ENCODE assay signal across 8 mouse cellular contexts in genomic region chr15:78244695-78245492, GRCm38 (mm10). TPM values are rescaled to one million over a fixed set of nuclear protein-coding genes. Genes with fewer than 3 reads are reported as not detected.
DNase-seq lines count a peak whose midpoint lies in the region; ATAC-seq and TF ChIP-seq lines count a peak whose summit lies in the region.
"Had no signal": no experiment of that assay in that cellular context is flagged by ENCODE, and none has a peak within 500 bp of the region (broad histone marks: within the 10 kb centered on the region; RNA-seq: fewer than 3 reads in every experiment).

Ncf4 (plus strand) TSS chr15:78244801.

- no peaks in the 10 kb centered on the region for H3K9me3 ChIP-seq in CH12.LX (replicated peaks; ENCODE audit: low read length)
- no peaks in the 10 kb centered on the region for H3K9me3 ChIP-seq in forebrain, embryonic 11.5 days (ENCODE audit: control insufficient read depth, low read length)

- no peak for TF ChIP-seq CTCF in CH12.LX (conservative IDR thresholded peaks at IDR 0.05 in 1 of 2, IDR thresholded peaks at IDR 0.05 in 1 of 2; ENCODE audit: low read depth in 2 of 2, low read length in 2 of 2)
- no peak for TF ChIP-seq CTCF in liver, adult 2 months (IDR thresholded peaks at IDR 0.05; ENCODE audit: low read depth, low read length)

- peaks cover 52 to 66% of the 10 kb centered on the region in 2 experiments for H3K4me1 ChIP-seq in CH12.LX (ENCODE audit: control insufficient read depth in 1 of 2, insufficient read depth in 2 of 2)
- no peaks in the 10 kb centered on the region for H3K4me1 ChIP-seq in liver, adult 2 months (ENCODE audit: control insufficient read depth, insufficient read depth, low read length)
- H3K4me1 ChIP-seq in forebrain, embryonic 11.5 days (replicated peaks; ENCODE audit: control insufficient read depth, insufficient read depth, low read length), result no peaks in the 10 kb centered on the region

- peak within 1 kb of the TSS; percentile 98 for H3K27ac ChIP-seq in CH12.LX (ENCODE audit: insufficient read depth, low read depth)
- peak within 1 kb of the TSS; percentile 34 for H3K27ac ChIP-seq in liver, adult 2 months (replicated peaks; ENCODE audit: insufficient read depth, low read depth, low read length)
- H3K27ac ChIP-seq in forebrain, embryonic 11.5 days (ENCODE audit: low read depth, low read length), result no peak within 1 kb of the TSS

- peak; percentile 92 for TF ChIP-seq EP300 in CH12.LX (IDR thresholded peaks at IDR 0.05; ENCODE audit: low read length)

- in situ Hi-C loops in CH12.LX (cut with MboI; ENCODE audit: low pct_ligation_motif_present, low pct_unique_long_range_greater_than_20kb, low sequenced_read_pairs), result loop anchor here (5.0 to 10.0 kb wide), 2 partner anchors 63 to 270 kb away; partner anchors contain the start of gene Eif3d

- peaks cover 13 to 14% of the 10 kb centered on the region in 2 experiments for H3K36me3 ChIP-seq in CH12.LX (replicated peaks in 1 of 2; ENCODE audit: control insufficient read depth in 1 of 2, insufficient read depth in 1 of 2, low read length in 1 of 2)
- H3K36me3 ChIP-seq in liver, adult 2 months (ENCODE audit: control insufficient read depth, insufficient read depth, low read length), result no peaks in the 10 kb centered on the region
- H3K36me3 ChIP-seq in forebrain, embryonic 11.5 days (ENCODE audit: control insufficient read depth, insufficient read depth, low read length), result no peaks in the 10 kb centered on the region

- DNase-seq in CH12.LX (ENCODE audit: extremely low read depth), result peak; percentile 99
- peak; percentile 61 for DNase-seq in c-Kit-positive CD71-negative TER-119-negative erythroid progenitor cells, embryonic 14.5 days (ENCODE audit: low read depth)
- DNase-seq in liver, adult 2 months (ENCODE audit: extremely low read depth, low read depth, low spot score), result peak; percentile 35
- DNase-seq in embryo, embryonic 11 days, result no peak
- DNase-seq in forebrain, embryonic 11.5 days (ENCODE audit: low spot score), result no peak
- no peak for DNase-seq in cerebellum, adult 9-11 months
- DNase-seq: kidney, postnatal 10 days had no signal

- peak; percentile 66 for TF ChIP-seq POLR2A in CH12.LX (IDR thresholded peaks at IDR 0.05; ENCODE audit: low read depth, low read length)
- TF ChIP-seq POLR2A in liver, adult 2 months (IDR thresholded peaks at IDR 0.05; ENCODE audit: extremely low read depth, insufficient read depth, low read length), result no peak

- WGBS in liver, adult 2 months, result 67% methylated on average over 7 of the region's 7 CpGs
- WGBS in forebrain, embryonic 11.5 days, result 73% methylated on average over 7 of the region's 7 CpGs

- H3K9ac ChIP-seq in CH12.LX (ENCODE audit: insufficient read depth, low read depth), result peak within 1 kb of the TSS; percentile 87
- H3K9ac ChIP-seq in liver, adult 2 months (ENCODE audit: low read depth, low read length), result peak within 1 kb of the TSS; percentile 33
- H3K9ac ChIP-seq in forebrain, embryonic 11.5 days (ENCODE audit: low read length), result no peak within 1 kb of the TSS

- peak within 1 kb of the TSS; percentile 86 for H3K4me2 ChIP-seq in CH12.LX (ENCODE audit: insufficient read depth, low read depth, poor library complexity, severe bottlenecking)
- H3K4me2 ChIP-seq in forebrain, embryonic 11.5 days (ENCODE audit: low read depth, low read length, severe bottlenecking), result no peak within 1 kb of the TSS

- no peaks in the 10 kb centered on the region for H3K27me3 ChIP-seq in CH12.LX (replicated peaks)
- no peaks in the 10 kb centered on the region for H3K27me3 ChIP-seq in liver, adult 2 months (ENCODE audit: control insufficient read depth, insufficient read depth, low read length)
- H3K27me3 ChIP-seq in forebrain, embryonic 11.5 days (ENCODE audit: control insufficient read depth, insufficient read depth, low read length), result no peaks in the 10 kb centered on the region

- peak; percentile 3 for TF ChIP-seq RAD21 in CH12.LX (IDR thresholded peaks at IDR 0.05; ENCODE audit: low read depth, low read length)

- peak; percentile 77 for ATAC-seq in neutrophil, adult 5-6 weeks (ENCODE audit: extremely low read depth, insufficient number of reproducible peaks, low FRiP score, poor library complexity, severe bottlenecking)
- no peak for ATAC-seq in forebrain, embryonic 11.5 days (replicated peaks; ENCODE audit: low FRiP score)

- dilution Hi-C loops in CH12.LX (cut with MboI; ENCODE audit: extremely low pct_ligation_motif_present, extremely low pct_unique_long_range_greater_than_20kb, low sequenced_read_pairs), result no loop called here

- peaks cover 24% of the 10 kb centered on the region for H3K79me2 ChIP-seq in CH12.LX (replicated peaks; ENCODE audit: control insufficient read depth, extremely low read depth, insufficient read depth, poor library complexity, severe bottlenecking)
- no peaks in the 10 kb centered on the region for H3K79me2 ChIP-seq in liver, adult 2 months (ENCODE audit: control insufficient read depth, insufficient read depth, low read length)

- H3K4me3 ChIP-seq in CH12.LX (replicated peaks in 1 of 3; ENCODE audit: low read depth in 2 of 3, low read length in 2 of 3, poor library complexity in 1 of 3), result peak within 1 kb of the TSS; percentile 63 to 85 (median 84)
- peak within 1 kb of the TSS; percentile 39 for H3K4me3 ChIP-seq in liver, adult 2 months (ENCODE audit: insufficient read depth, low read depth, low read length)
- no peak within 1 kb of the TSS for H3K4me3 ChIP-seq in forebrain, embryonic 11.5 days (ENCODE audit: low read depth, low read length)

TF ChIP-seq in CH12.LX, 34 proteins besides CTCF, POLR2A, EP300 and RAD21:
- no peak for TF ChIP-seq USF1 (IDR thresholded peaks at IDR 0.05; ENCODE audit: low read depth, low read length)
- peak; percentile 87 for TF ChIP-seq BHLHE40 (IDR thresholded peaks at IDR 0.05; ENCODE audit: low read depth, low read length)
- TF ChIP-seq GABPA (IDR thresholded peaks at IDR 0.05; ENCODE audit: insufficient replicate concordance, low read depth, low read length), result no peak
- TF ChIP-seq POLR2AphosphoS2 (IDR thresholded peaks at IDR 0.05; ENCODE audit: low read depth, low read length), result no peak; the same call in 1 of the 2 replicates
- 0 out of 2 replicates have a peak, but pooled peaks have one; percentile 19 for TF ChIP-seq MAFK (IDR thresholded peaks at IDR 0.05; ENCODE audit: insufficient replicate concordance, low read length)
- peak; percentile 66 for TF ChIP-seq NELFE (IDR thresholded peaks at IDR 0.05; ENCODE audit: low read depth, low read length)
- TF ChIP-seq JUN (IDR thresholded peaks at IDR 0.05; ENCODE audit: insufficient read depth, low read depth, low read length), result 0 out of 2 replicates have a peak, but pooled peaks have one; percentile 21
- peak; percentile 49; the same call in 1 of the 2 replicates for TF ChIP-seq HCFC1 (IDR thresholded peaks at IDR 0.05; ENCODE audit: low read depth, low read length)
- peak; percentile 93 for TF ChIP-seq IRF4 (IDR thresholded peaks at IDR 0.05; ENCODE audit: low read depth, low read length)
- peak; percentile 88 for TF ChIP-seq MEF2A (IDR thresholded peaks at IDR 0.05; ENCODE audit: borderline replicate concordance, low read depth, low read length)
- TF ChIP-seq SMC3 (IDR thresholded peaks at IDR 0.05; ENCODE audit: low read depth, low read length), result no peak; the same call in 1 of the 2 replicates
- TF ChIP-seq USF2 (conservative IDR thresholded peaks at IDR 0.05; ENCODE audit: low read depth, low read length), result no peak; the same call in 1 of the 2 replicates
- TF ChIP-seq UBTF (IDR thresholded peaks at IDR 0.05; ENCODE audit: low read depth, low read length), result peak; percentile 76
- TF ChIP-seq TCF12 (IDR thresholded peaks at IDR 0.05; ENCODE audit: low read depth, low read length), result peak; percentile 98
- peak; percentile 80 for TF ChIP-seq CHD2 (IDR thresholded peaks at IDR 0.05; ENCODE audit: low read length)
- TF ChIP-seq CHD1 (IDR thresholded peaks at IDR 0.05; ENCODE audit: low read depth, low read length), result no peak
- TF ChIP-seq RCOR1 (conservative IDR thresholded peaks at IDR 0.05; ENCODE audit: low read depth, low read length), result peak; percentile 94
- peak; percentile 68 for TF ChIP-seq NRF1 (IDR thresholded peaks at IDR 0.05; ENCODE audit: low read depth, low read length)
- TF ChIP-seq E2F4 (IDR thresholded peaks at IDR 0.05; ENCODE audit: insufficient replicate concordance, low read depth, low read length), result 0 out of 2 replicates have a peak, but pooled peaks have one; percentile 34
- TF ChIP-seq MAX (IDR thresholded peaks at IDR 0.05; ENCODE audit: low read length), result peak; percentile 61; the same call in 1 of the 2 replicates
- peak; percentile 66 for TF ChIP-seq MAZ (IDR thresholded peaks at IDR 0.05; ENCODE audit: low read depth, low read length)
- TF ChIP-seq KAT2A (IDR thresholded peaks at IDR 0.05; ENCODE audit: insufficient replicate concordance, low read length), result 0 out of 2 replicates have a peak, but pooled peaks have one; percentile 22
- TF ChIP-seq TBP (conservative IDR thresholded peaks at IDR 0.05; ENCODE audit: low read depth, low read length), result peak; percentile 93
- TF ChIP-seq ELF1 (IDR thresholded peaks at IDR 0.05; ENCODE audit: low read depth, low read length), result peak; percentile 92
- no peak for TF ChIP-seq ZNF384 (IDR thresholded peaks at IDR 0.05; ENCODE audit: low read depth, low read length)
- TF ChIP-seq JUND (conservative IDR thresholded peaks at IDR 0.05; ENCODE audit: low read depth, low read length), result peak; percentile 4; the same call in 1 of the 2 replicates
- peak; percentile 86 for TF ChIP-seq SIN3A (IDR thresholded peaks at IDR 0.05; ENCODE audit: low read length)
- TF ChIP-seq ETS1 (conservative IDR thresholded peaks at IDR 0.05; ENCODE audit: low read depth, low read length), result peak; percentile 88
- TF ChIP-seq ZMIZ1 (IDR thresholded peaks at IDR 0.05; ENCODE audit: low read depth, low read length), result peak; percentile 17
- TF ChIP-seq ZKSCAN1 (IDR thresholded peaks at IDR 0.05; ENCODE audit: borderline replicate concordance, low read depth, low read length), result peak; percentile 85
- TF ChIP-seq PAX5 (IDR thresholded peaks at IDR 0.05; ENCODE audit: low read length), result no peak

RNA-seq across cellular contexts. Expression of gene Ncf4, which starts in this region (rescaled TPM):
- total RNA-seq in CH12.LX (2012; rRNA removed), result 213 and 339 TPM in 2 replicates
- total RNA-seq in CH12.LX (2014; rRNA removed), result 177 and 188 TPM in 2 replicates
- polyA plus RNA-seq in CH12.LX (2012; ENCODE audit: insufficient read length, low read depth), result 118 and 145 TPM in 2 replicates
- total RNA-seq in liver, adult 2 months (2014; rRNA removed), result 2.1 and 3.2 TPM in 2 replicates
- polyA plus RNA-seq in liver, adult 2 months (2012; rRNA removed), result 1.8 and 2.5 TPM in 2 replicates
- 225 and 254 TPM in 2 replicates for total RNA-seq in neutrophil, adult 5-6 weeks (2017)
- polyA plus RNA-seq in forebrain, embryonic 11.5 days (2014; fragmentation: Nextera tagmentation; extraction: Ambion mirVana), result 4.7 and 8.2 TPM in 2 replicates

Comparison
In these comparisons a context has a peak if more than half of its experiments do, and no peak if none do; other contexts are left out.
1. RNA of gene Ncf4 (total RNA-seq): 177 to 339 TPM in CH12.LX and 225 to 254 TPM in neutrophil, adult 5-6 weeks; 2.1 to 3.2 TPM in liver, adult 2 months; every median in the first group is over 10 times any median in the second.
2. RNA of gene Ncf4 (polyA plus RNA-seq): 118 to 145 TPM in CH12.LX; 4.7 to 8.2 TPM in forebrain, embryonic 11.5 days and 1.8 to 2.5 TPM in liver, adult 2 months; every median in the first group is over 10 times any median in the second.
3. DNase-seq: peak in CH12.LX (single experiment), c-Kit-positive CD71-negative TER-119-negative erythroid progenitor cells, embryonic 14.5 days (single experiment) and liver, adult 2 months (single experiment); none in embryo, embryonic 11 days (single experiment), forebrain, embryonic 11.5 days (single experiment) and cerebellum, adult 9-11 months (single experiment).